Mouse (Mus musculus) cerebellum, adult 2 months (tissue): ENCODE measurements around the gene Hoxa3.

Source experiments
- CTCF ChIP-seq: fragments of 200-500 bp; IDR thresholded peaks from 2 replicates; pipeline ENCODE4 v1.5.1; 2011; ENCODE audit warnings: low read depth, mild to moderate bottlenecking, control low read depth, low read length, moderate library complexity, borderline replicate concordance; ENCODE audit not compliant: insufficient read depth
- POLR2A ChIP-seq: fragments of 200-500 bp; IDR thresholded peaks from 2 replicates; pipeline ENCODE4 v1.6.1; 2011; ENCODE audit warnings: low read length, control low read depth, borderline replicate concordance; ENCODE audit not compliant: insufficient read depth

GRCm38 (mm10) chr6:52228475-52229465 is 15.6 kb upstream of the Hoxa3 start:
- no peak for TF ChIP-seq CTCF
- TF ChIP-seq POLR2A, result no peak
